In genomic region chr4:62393459-62393858, GRCm38 (mm10) we compare ENCODE assay signal across 20 mouse cellular contexts. TPM values are rescaled to one million over a fixed set of nuclear protein-coding genes. Genes with fewer than 3 reads are reported as not detected.
DNase-seq lines count a peak whose midpoint lies in the region; ATAC-seq and TF ChIP-seq lines count a peak whose summit lies in the region.
"Had no signal": no experiment of that assay in that cellular context is flagged by ENCODE, and none has a peak within 500 bp of the region (broad histone marks: within the 10 kb centered on the region; RNA-seq: fewer than 3 reads in every experiment).

No protein-coding gene starts in this region.

- H3K79me2 ChIP-seq in myocyte (ENCODE audit: control insufficient read depth, insufficient read depth), result peaks cover 13% of the 10 kb centered on the region

- H3K4me3 ChIP-seq in hindbrain, embryonic 10.5 days, result no peak overlapping the region
- no peak overlapping the region for H3K4me3 ChIP-seq in hindbrain, embryonic 14.5 days (replicated peaks; ENCODE audit: low read length)
- no peak overlapping the region for H3K4me3 ChIP-seq in midbrain, embryonic 10.5 days
- H3K4me3 ChIP-seq in midbrain, postnatal 0 days (ENCODE audit: low read depth, low read length), result no peak overlapping the region
- H3K4me3 ChIP-seq in embryonic facial prominence, embryonic 10.5 days, result no peak overlapping the region
- no peak overlapping the region for H3K4me3 ChIP-seq in myocyte
- H3K4me3 ChIP-seq: hindbrain, embryonic 15.5 days; layer of hippocampus, adult 2 months; left cerebral cortex, adult 2 months; megakaryocyte, embryonic 14.5 days; neural tube, embryonic 12.5 days had no signal

- H3K9ac ChIP-seq in hindbrain, embryonic 14.5 days, result no peak overlapping the region
- no peak overlapping the region for H3K9ac ChIP-seq in midbrain, postnatal 0 days (replicated peaks; ENCODE audit: low read length, poor library complexity, severe bottlenecking)
- H3K9ac ChIP-seq: hindbrain, embryonic 15.5 days; neural tube, embryonic 12.5 days had no signal

- DNase-seq in hindbrain, embryonic 10.5 days (ENCODE audit: low spot score), result peak; percentile 38
- no peak for DNase-seq in hindbrain, embryonic 14.5 days (ENCODE audit: low spot score)
- peak; percentile 28 for DNase-seq in midbrain, embryonic 10.5 days (ENCODE audit: low spot score)
- DNase-seq in midbrain, postnatal 0 days (ENCODE audit: low spot score), result no peak
- peak; percentile 12 for DNase-seq in embryonic facial prominence, embryonic 10.5 days (ENCODE audit: low spot score)
- DNase-seq in cerebellum, adult 18-20 months, result no peak
- DNase-seq in left cerebral cortex, adult 9 months (ENCODE audit: low spot score in 2 of 2), result no peak
- DNase-seq: cerebellum, adult 11-12 months; kidney, adult 8-10 months had no signal

- H3K4me1 ChIP-seq in hindbrain, embryonic 10.5 days (replicated peaks), result no peaks in the 10 kb centered on the region; the same call in 1 of the 2 replicates
- H3K4me1 ChIP-seq in hindbrain, embryonic 14.5 days (replicated peaks; ENCODE audit: control insufficient read depth, insufficient read depth, low read length), result no peaks in the 10 kb centered on the region
- H3K4me1 ChIP-seq in midbrain, embryonic 10.5 days, result 0 out of 2 replicates have a peak, but pooled peaks cover 3% of the 10 kb centered on the region
- no peaks in the 10 kb centered on the region for H3K4me1 ChIP-seq in midbrain, postnatal 0 days (ENCODE audit: insufficient read depth, low read length)
- H3K4me1 ChIP-seq in embryonic facial prominence, embryonic 10.5 days, result no peaks in the 10 kb centered on the region
- H3K4me1 ChIP-seq: hindbrain, embryonic 15.5 days; neural tube, embryonic 12.5 days had no signal

- no peak for ATAC-seq in hindbrain, embryonic 14.5 days (ENCODE audit: low FRiP score)
- no peak for ATAC-seq in midbrain, postnatal 0 days (ENCODE audit: low FRiP score)
- ATAC-seq: Patski had no signal

- 32% methylated on average over 6 of the region's 6 CpGs for WGBS in hindbrain, embryonic 10.5 days
- 15% methylated on average over 6 of the region's 6 CpGs for WGBS in hindbrain, embryonic 14.5 days
- WGBS in midbrain, embryonic 10.5 days, result 43% methylated on average over 6 of the region's 6 CpGs
- WGBS in midbrain, postnatal 0 days, result 15% methylated on average over 6 of the region's 6 CpGs
- WGBS in embryonic facial prominence, embryonic 10.5 days, result 65% methylated on average over 6 of the region's 6 CpGs

- H3ac ChIP-seq in myocyte (ENCODE audit: control insufficient read depth, insufficient read length), result no peak overlapping the region

- no peaks in the 10 kb centered on the region for H3K9me3 ChIP-seq in hindbrain, embryonic 10.5 days
- no peaks in the 10 kb centered on the region for H3K9me3 ChIP-seq in hindbrain, embryonic 14.5 days (ENCODE audit: control insufficient read depth, low read length)
- H3K9me3 ChIP-seq in midbrain, embryonic 10.5 days (replicated peaks), result no peaks in the 10 kb centered on the region
- H3K9me3 ChIP-seq in midbrain, postnatal 0 days (ENCODE audit: low read length), result no peaks in the 10 kb centered on the region
- no peaks in the 10 kb centered on the region for H3K9me3 ChIP-seq in embryonic facial prominence, embryonic 10.5 days
- H3K9me3 ChIP-seq: hindbrain, embryonic 15.5 days; megakaryocyte, embryonic 14.5 days; neural tube, embryonic 12.5 days had no signal

- H3K4me2 ChIP-seq in hindbrain, embryonic 14.5 days (replicated peaks), result no peak overlapping the region
- no peak overlapping the region for H3K4me2 ChIP-seq in midbrain, postnatal 0 days (ENCODE audit: low read depth, low read length, poor library complexity, severe bottlenecking)
- no peak overlapping the region for H3K4me2 ChIP-seq in myocyte (ENCODE audit: low read depth)
- H3K4me2 ChIP-seq: hindbrain, embryonic 15.5 days; liver, embryonic 11.5 days; neural tube, embryonic 12.5 days had no signal

- no peak for TF ChIP-seq CTCF in midbrain, postnatal 0 days (IDR thresholded peaks at IDR 0.05)

- no peaks in the 10 kb centered on the region for H3K27me3 ChIP-seq in hindbrain, embryonic 10.5 days (ENCODE audit: insufficient read depth, poor library complexity, severe bottlenecking)
- no peaks in the 10 kb centered on the region for H3K27me3 ChIP-seq in hindbrain, embryonic 14.5 days (ENCODE audit: control insufficient read depth, insufficient read depth, low read length)
- no peaks in the 10 kb centered on the region for H3K27me3 ChIP-seq in midbrain, embryonic 10.5 days (ENCODE audit: low read depth, poor library complexity, severe bottlenecking)
- H3K27me3 ChIP-seq in midbrain, postnatal 0 days (ENCODE audit: insufficient read depth, low read length), result no peaks in the 10 kb centered on the region
- no peaks in the 10 kb centered on the region for H3K27me3 ChIP-seq in embryonic facial prominence, embryonic 10.5 days (replicated peaks; ENCODE audit: low read depth, poor library complexity, severe bottlenecking)
- H3K27me3 ChIP-seq in myocyte (ENCODE audit: control insufficient read depth, insufficient read depth, insufficient read length), result no peaks in the 10 kb centered on the region
- H3K27me3 ChIP-seq: hindbrain, embryonic 15.5 days; megakaryocyte, embryonic 14.5 days; neural tube, embryonic 12.5 days; Patski had no signal

- H3K27ac ChIP-seq in hindbrain, embryonic 10.5 days, result no peak overlapping the region
- H3K27ac ChIP-seq in hindbrain, embryonic 14.5 days, result no peak overlapping the region
- H3K27ac ChIP-seq in midbrain, embryonic 10.5 days (replicated peaks), result peak overlapping the region; percentile 55
- no peak overlapping the region for H3K27ac ChIP-seq in midbrain, postnatal 0 days (ENCODE audit: low read depth, low read length)
- no peak overlapping the region; the same call in 1 of the 2 replicates for H3K27ac ChIP-seq in embryonic facial prominence, embryonic 10.5 days (replicated peaks)
- H3K27ac ChIP-seq: hindbrain, embryonic 15.5 days; layer of hippocampus, adult 2 months; left cerebral cortex, adult 2 months; neural tube, embryonic 12.5 days had no signal

- H3K36me3 ChIP-seq in hindbrain, embryonic 10.5 days, result peaks cover 93% of the 10 kb centered on the region
- peaks cover 86% of the 10 kb centered on the region for H3K36me3 ChIP-seq in hindbrain, embryonic 14.5 days (replicated peaks; ENCODE audit: control insufficient read depth, insufficient read depth)
- H3K36me3 ChIP-seq in midbrain, embryonic 10.5 days, result peaks cover 89% of the 10 kb centered on the region
- H3K36me3 ChIP-seq in midbrain, postnatal 0 days (ENCODE audit: insufficient read depth, low read length), result peaks cover 58% of the 10 kb centered on the region
- peaks cover 93% of the 10 kb centered on the region for H3K36me3 ChIP-seq in embryonic facial prominence, embryonic 10.5 days (replicated peaks)
- peaks cover 47% of the 10 kb centered on the region for H3K36me3 ChIP-seq in myocyte (ENCODE audit: control insufficient read depth, insufficient read depth)

- TF ChIP-seq POLR2A in myocyte (IDR thresholded peaks at IDR 0.05; ENCODE audit: insufficient read length, low read depth), result no peak

RNA-seq across cellular contexts. Expression of gene Cdc26, which starts 15.0 kb away (rescaled TPM):
- polyA plus RNA-seq in hindbrain, embryonic 10.5 days (2016; fragmentation: Nextera tagmentation; extraction: Ambion mirVana), result 176 and 179 TPM in 2 replicates
- polyA plus RNA-seq in hindbrain, embryonic 14.5 days (2014; fragmentation: Nextera tagmentation; extraction: Ambion mirVana), result 83.1 and 95.1 TPM in 2 replicates
- polyA plus RNA-seq in midbrain, embryonic 10.5 days (2016; fragmentation: Nextera tagmentation; extraction: Ambion mirVana), result 175 and 185 TPM in 2 replicates
- 41.2 and 62.1 TPM in 2 replicates for total RNA-seq in midbrain, postnatal 0 days (2014; rRNA removed)
- 73.1 and 73.4 TPM in 2 replicates for polyA plus RNA-seq in midbrain, postnatal 0 days (2015; fragmentation: Nextera tagmentation; extraction: Ambion mirVana)
- 207 and 215 TPM in 2 replicates for polyA plus RNA-seq in embryonic facial prominence, embryonic 10.5 days (2016; fragmentation: Nextera tagmentation; extraction: Ambion mirVana)
- polyA plus RNA-seq in myocyte (2012; fragmentation: generic; extraction: Trizol), result 49.2 TPM

RNA-seq across cellular contexts. Expression of gene Prpf4, which starts 15.1 kb away (rescaled TPM):
- polyA plus RNA-seq in hindbrain, embryonic 10.5 days (2016; fragmentation: Nextera tagmentation; extraction: Ambion mirVana), result 26.8 and 35.2 TPM in 2 replicates
- polyA plus RNA-seq in hindbrain, embryonic 14.5 days (2014; fragmentation: Nextera tagmentation; extraction: Ambion mirVana), result 15.0 and 16.1 TPM in 2 replicates
- 34.3 and 35.2 TPM in 2 replicates for polyA plus RNA-seq in midbrain, embryonic 10.5 days (2016; fragmentation: Nextera tagmentation; extraction: Ambion mirVana)
- total RNA-seq in midbrain, postnatal 0 days (2014; rRNA removed), result 13.4 and 16.0 TPM in 2 replicates
- 12.8 TPM in 2 replicates for polyA plus RNA-seq in midbrain, postnatal 0 days (2015; fragmentation: Nextera tagmentation; extraction: Ambion mirVana)
- polyA plus RNA-seq in embryonic facial prominence, embryonic 10.5 days (2016; fragmentation: Nextera tagmentation; extraction: Ambion mirVana), result 37.1 and 37.2 TPM in 2 replicates
- 6.0 TPM for polyA plus RNA-seq in myocyte (2012; fragmentation: generic; extraction: Trizol)

RNA-seq across cellular contexts. Expression of gene Slc31a1, which starts 32.9 kb away (rescaled TPM):
- polyA plus RNA-seq in hindbrain, embryonic 10.5 days (2016; fragmentation: Nextera tagmentation; extraction: Ambion mirVana), result 48.5 and 53.9 TPM in 2 replicates
- polyA plus RNA-seq in hindbrain, embryonic 14.5 days (2014; fragmentation: Nextera tagmentation; extraction: Ambion mirVana), result 47.1 and 48.9 TPM in 2 replicates
- 54.9 and 57.7 TPM in 2 replicates for polyA plus RNA-seq in midbrain, embryonic 10.5 days (2016; fragmentation: Nextera tagmentation; extraction: Ambion mirVana)
- total RNA-seq in midbrain, postnatal 0 days (2014; rRNA removed), result 15.0 and 21.7 TPM in 2 replicates
- polyA plus RNA-seq in midbrain, postnatal 0 days (2015; fragmentation: Nextera tagmentation; extraction: Ambion mirVana), result 30.9 and 33.3 TPM in 2 replicates
- 45.5 and 48.0 TPM in 2 replicates for polyA plus RNA-seq in embryonic facial prominence, embryonic 10.5 days (2016; fragmentation: Nextera tagmentation; extraction: Ambion mirVana)
- polyA plus RNA-seq in myocyte (2012; fragmentation: generic; extraction: Trizol), result 22.5 TPM

RNA-seq across cellular contexts. Expression of gene Fkbp15, which starts 33.1 kb away (rescaled TPM):
- polyA plus RNA-seq in hindbrain, embryonic 10.5 days (2016; fragmentation: Nextera tagmentation; extraction: Ambion mirVana), result 20.3 and 21.8 TPM in 2 replicates
- 23.5 and 24.3 TPM in 2 replicates for polyA plus RNA-seq in hindbrain, embryonic 14.5 days (2014; fragmentation: Nextera tagmentation; extraction: Ambion mirVana)
- 17.6 and 21.1 TPM in 2 replicates for polyA plus RNA-seq in midbrain, embryonic 10.5 days (2016; fragmentation: Nextera tagmentation; extraction: Ambion mirVana)
- 34.3 and 37.5 TPM in 2 replicates for total RNA-seq in midbrain, postnatal 0 days (2014; rRNA removed)
- 19.8 and 20.2 TPM in 2 replicates for polyA plus RNA-seq in midbrain, postnatal 0 days (2015; fragmentation: Nextera tagmentation; extraction: Ambion mirVana)
- polyA plus RNA-seq in embryonic facial prominence, embryonic 10.5 days (2016; fragmentation: Nextera tagmentation; extraction: Ambion mirVana), result 18.0 and 18.1 TPM in 2 replicates
- polyA plus RNA-seq in myocyte (2012; fragmentation: generic; extraction: Trizol), result 18.4 TPM

RNA-seq across cellular contexts. Expression of gene Rnf183, which starts 41.6 kb away (rescaled TPM):
- not detected in 2 replicates for polyA plus RNA-seq in hindbrain, embryonic 10.5 days (2016; fragmentation: Nextera tagmentation; extraction: Ambion mirVana)
- polyA plus RNA-seq in hindbrain, embryonic 14.5 days (2014; fragmentation: Nextera tagmentation; extraction: Ambion mirVana), result not detected in 2 replicates
- not detected in 2 replicates for polyA plus RNA-seq in midbrain, embryonic 10.5 days (2016; fragmentation: Nextera tagmentation; extraction: Ambion mirVana)
- 0.85 TPM in 1 of 2 replicates, not detected in the other for total RNA-seq in midbrain, postnatal 0 days (2014; rRNA removed)
- polyA plus RNA-seq in midbrain, postnatal 0 days (2015; fragmentation: Nextera tagmentation; extraction: Ambion mirVana), result 0.11 and 0.39 TPM in 2 replicates
- polyA plus RNA-seq in embryonic facial prominence, embryonic 10.5 days (2016; fragmentation: Nextera tagmentation; extraction: Ambion mirVana), result not detected in 2 replicates
- not detected for polyA plus RNA-seq in myocyte (2012; fragmentation: generic; extraction: Trizol)
- total RNA-seq: granulocyte monocyte progenitor cell, adult 5-6 weeks; layer of hippocampus, adult 2 months; left cerebral cortex, adult 2 months had no signal
- polyA plus RNA-seq: heart, embryonic 14.5 days; liver, embryonic 11.5 days; neural tube, embryonic 12.5 days; stomach, embryonic 14.5 days had no signal

Comparison
In these comparisons a context has a peak if more than half of its experiments do, and no peak if none do; other contexts are left out.
1. DNase-seq: peak in hindbrain, embryonic 10.5 days (single experiment), midbrain, embryonic 10.5 days (single experiment) and embryonic facial prominence, embryonic 10.5 days (single experiment); none in hindbrain, embryonic 14.5 days (single experiment), midbrain, postnatal 0 days (single experiment), cerebellum, adult 18-20 months (0 of 2) and left cerebral cortex, adult 9 months (0 of 2).